Mouse (Mus musculus): ENCODE results near the gene Eri3.

- TF ChIP-seq CTCF (IDR thresholded peaks at IDR 0.05; ENCODE audit: control insufficient read depth, insufficient read depth, insufficient read length): no peak
- no peak for TF ChIP-seq USF1 (IDR thresholded peaks at IDR 0.05; ENCODE audit: low read depth)
- TF ChIP-seq MAX (IDR thresholded peaks at IDR 0.05): no peak
- TF ChIP-seq MYOD1 (IDR thresholded peaks at IDR 0.05; ENCODE audit: control insufficient read depth, insufficient read length, low read depth): no peak
- TF ChIP-seq CEBPB (IDR thresholded peaks at IDR 0.05; ENCODE audit: low read depth): no peak
Observed at GRCm38 (mm10) chr4:117616600-117616999, 66.4 kb downstream of the Eri3 start.

Measured in C2C12 (cell line).